Mouse (Mus musculus) myocyte (in vitro differentiated cells): ENCODE measurements around the gene Atp2b4.

Experiments used
- CEBPB ChIP-seq: IDR thresholded peaks from 2 replicates; pipeline ENCODE4 v1.6.1; 2011; ENCODE audit warnings: mild to moderate bottlenecking, moderate library complexity; ENCODE audit not compliant: poor library complexity, insufficient read depth, severe bottlenecking
- E2F4 ChIP-seq: IDR thresholded peaks from one replicate; pipeline ENCODE4 v1.6.1; 2011; ENCODE audit warnings: mild to moderate bottlenecking, control low read depth, moderate library complexity; ENCODE audit not compliant: insufficient read depth
- MAX ChIP-seq: IDR thresholded peaks from one replicate; pipeline ENCODE4 v1.6.1; 2011; ENCODE audit warnings: low read depth, mild to moderate bottlenecking, control low read depth
- MYOD1 ChIP-seq, 3 experiments: IDR thresholded peaks; one replicate each; pipeline ENCODE4 v1.6.1; 2011; ENCODE audit warnings: control low read depth in 2 of 3, low read depth in 2 of 3, mild to moderate bottlenecking in 2 of 3, moderate library complexity in 1 of 3; ENCODE audit not compliant: insufficient read length in 2 of 3, control insufficient read depth in 1 of 3
- MYOG ChIP-seq, 3 experiments: IDR thresholded peaks; one replicate each; pipeline ENCODE4 v1.6.1; 2011; ENCODE audit warnings: control low read depth in 2 of 3, low read depth in 2 of 3, mild to moderate bottlenecking in 2 of 3; ENCODE audit not compliant: insufficient read length in 2 of 3, control insufficient read depth in 1 of 3, insufficient read depth in 1 of 3
- POLR2A ChIP-seq: IDR thresholded peaks from one replicate; pipeline ENCODE4 v1.6.1; 2011; ENCODE audit warnings: low read depth, mild to moderate bottlenecking, control low read depth, moderate library complexity; ENCODE audit not compliant: insufficient read length
- POLR2AphosphoS2 ChIP-seq: IDR thresholded peaks from one replicate; pipeline ENCODE4 v1.6.1; 2011; ENCODE audit warnings: low read depth, control low read depth; ENCODE audit not compliant: insufficient read length
- TCF12 ChIP-seq: IDR thresholded peaks from one replicate; pipeline ENCODE4 v1.6.1; 2011; ENCODE audit warnings: mild to moderate bottlenecking, control low read depth; ENCODE audit not compliant: poor library complexity, insufficient read depth, severe bottlenecking
- TCF3 ChIP-seq: IDR thresholded peaks from one replicate; pipeline ENCODE4 v1.6.1; 2011; ENCODE audit warnings: low read depth, control low read depth; ENCODE audit not compliant: insufficient read length
- USF1 ChIP-seq: IDR thresholded peaks from one replicate; pipeline ENCODE4 v1.6.1; 2011; ENCODE audit warnings: low read depth, mild to moderate bottlenecking, control low read depth, moderate library complexity

GRCm38 (mm10) chr1:133841171-133841926 is 40.5 kb upstream of the Atp2b4 start:
- TF ChIP-seq CEBPB (no peak), MYOD1 (IDR thresholded peaks at IDR 0.05; ENCODE audit: control insufficient read depth in 1 of 3, insufficient read length in 2 of 3, low read depth in 2 of 3) (no peak), POLR2A (no peak), E2F4 (no peak), MYOG (IDR thresholded peaks at IDR 0.05; ENCODE audit: control insufficient read depth in 1 of 3, insufficient read depth in 1 of 3, insufficient read length in 2 of 3, low read depth in 2 of 3) (no peak), MAX (no peak), POLR2AphosphoS2 (no peak), USF1 (no peak), TCF3 (no peak), TCF12 (no peak)
